Mouse (Mus musculus): Measurements from ENCODE around the gene Irak1.

Gene Irak1

DNA sequence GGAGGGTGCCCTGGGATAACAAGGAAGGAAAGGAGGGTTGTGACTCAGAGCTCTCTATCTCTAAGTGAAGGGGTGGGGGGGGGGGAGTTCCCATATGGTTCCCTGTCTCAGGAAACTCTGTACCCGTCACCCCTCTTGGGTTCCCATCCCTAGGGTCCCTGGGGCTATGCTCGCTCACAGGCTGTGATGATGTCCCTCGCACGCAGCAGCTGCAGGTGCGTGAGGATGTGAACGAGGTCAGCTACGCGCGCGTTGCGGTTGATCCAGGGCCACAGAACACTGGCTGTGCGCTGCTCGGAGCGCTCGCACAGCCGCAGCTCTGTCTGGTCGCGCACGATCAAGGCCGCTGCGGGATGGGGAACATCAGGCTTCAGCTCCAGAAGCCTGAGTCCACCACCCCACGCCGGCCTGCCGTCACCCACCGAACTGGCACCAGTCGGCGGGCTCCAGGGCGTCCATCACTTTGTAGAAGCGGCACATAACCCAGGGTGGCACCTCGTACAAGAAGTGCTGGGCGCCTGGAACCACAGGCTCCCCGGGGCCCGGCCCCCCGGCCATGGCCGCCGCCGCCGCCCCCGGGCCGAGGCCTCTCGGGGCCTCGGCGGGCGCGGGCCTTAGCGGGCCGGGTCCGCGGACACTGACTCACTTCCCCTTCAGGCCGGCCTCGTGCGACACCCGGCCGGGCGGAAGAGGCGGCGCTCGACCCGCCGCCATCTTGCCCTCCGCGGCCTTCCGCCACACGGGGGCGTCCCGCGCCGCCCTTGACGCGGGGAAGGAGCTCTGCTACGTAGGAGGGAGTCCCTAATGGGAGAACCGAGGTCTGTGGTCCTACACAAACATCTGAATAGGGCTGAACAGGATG, at the start of gene Irak1:
Irak1 (minus strand) TSS at position 731 of the 862 bp plus-strand sequence.
- peak; percentile 49 to 68 for DNase-seq (ENCODE audit: low spot score in 2 of 2)

DNA sequence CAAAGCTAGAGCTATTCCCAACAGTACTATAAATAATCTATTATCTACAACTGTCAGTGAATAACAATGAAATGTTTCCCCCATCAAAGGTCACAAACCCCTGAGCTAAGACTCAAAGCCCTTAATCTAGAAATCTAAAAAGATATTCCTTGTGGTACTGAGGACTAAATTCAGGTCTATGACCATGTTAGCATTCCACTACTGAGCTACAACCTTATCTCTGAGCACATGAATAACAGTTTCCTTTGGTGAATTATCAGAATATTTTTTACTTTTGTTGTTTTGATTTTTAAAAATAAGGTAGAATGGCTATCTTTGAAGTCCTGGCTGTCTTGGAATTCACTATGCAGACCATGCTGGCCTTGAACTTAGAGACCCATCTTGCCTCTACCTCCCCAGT, 47.1 kb upstream of the Irak1 start:
- no peak for DNase-seq (ENCODE audit: low spot score in 2 of 2)

DNA sequence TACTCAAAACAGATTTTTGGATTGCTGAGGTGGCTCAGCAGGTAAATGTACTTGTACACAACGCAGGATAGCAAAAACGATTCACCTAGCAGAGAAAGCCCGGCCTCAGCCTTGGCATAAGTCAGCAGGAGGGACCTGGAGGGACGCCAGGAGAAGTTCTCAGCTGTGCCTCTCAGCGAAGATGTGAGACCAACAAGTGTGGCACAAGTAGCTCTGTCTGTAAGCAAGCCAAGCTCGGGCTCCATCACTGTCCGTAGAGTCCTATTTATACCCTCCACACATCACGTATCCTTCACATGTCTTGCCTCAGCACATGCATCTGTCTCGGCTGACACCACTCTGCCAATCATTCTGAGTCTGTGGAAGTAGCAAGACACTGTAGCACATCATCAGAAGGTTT, 44.2 kb upstream of the Irak1 start:
- DNase-seq (ENCODE audit: low spot score in 2 of 2) = no peak

DNA sequence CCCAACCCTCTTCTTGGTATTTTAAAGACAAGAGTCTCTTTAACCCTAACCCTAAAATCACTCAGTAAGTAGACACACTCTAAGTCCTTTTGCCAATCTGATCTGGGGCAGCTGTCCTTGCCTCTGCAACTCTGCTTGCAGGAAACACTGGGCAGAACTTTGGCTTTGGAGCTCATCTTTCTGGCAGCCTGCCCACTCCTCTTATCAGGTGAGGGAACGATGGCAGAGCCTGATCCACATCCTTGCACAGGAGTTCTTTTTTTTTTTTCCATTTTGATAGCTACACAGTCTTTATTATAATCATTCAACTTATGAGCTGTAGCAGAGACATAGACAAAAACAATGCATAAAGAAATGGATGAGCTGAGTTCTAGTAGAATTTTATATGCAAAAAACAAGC, 21.4 kb upstream of the Irak1 start:
- DNase-seq (ENCODE audit: low spot score in 2 of 2) = no peak

DNA sequence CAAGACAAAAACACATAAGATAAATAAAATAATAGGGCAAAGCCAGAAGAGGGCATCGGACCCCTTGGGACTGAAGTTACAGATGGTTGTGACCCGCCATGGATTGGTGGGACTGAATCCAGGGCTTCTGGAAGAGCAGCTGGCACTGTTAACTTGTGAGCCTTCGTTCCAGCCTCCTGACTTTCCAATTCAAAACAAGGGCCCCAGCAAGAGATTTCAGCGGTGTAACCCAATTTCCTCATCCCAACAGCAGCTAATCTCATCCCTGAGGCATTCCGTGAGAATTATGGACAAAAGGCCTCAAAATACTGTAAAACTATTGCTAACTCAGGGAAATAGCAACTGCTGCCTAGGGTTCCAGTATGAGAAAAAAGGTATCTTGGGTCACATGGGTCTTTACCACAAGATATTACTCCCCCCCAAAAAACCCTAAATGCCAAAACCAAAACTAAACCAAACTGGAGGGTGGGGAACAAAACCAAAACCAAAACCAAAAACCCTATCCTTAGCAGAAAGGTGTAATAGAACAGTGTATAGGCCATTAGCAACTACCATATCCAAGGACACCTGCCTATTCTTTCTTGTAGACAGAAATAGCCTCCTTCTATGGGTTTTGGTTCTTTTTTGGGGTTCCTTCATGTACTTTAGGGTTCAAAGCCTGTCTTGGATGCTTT, 14.1 kb upstream of the Irak1 start:
- no peak for DNase-seq (ENCODE audit: low spot score in 2 of 2)

DNA sequence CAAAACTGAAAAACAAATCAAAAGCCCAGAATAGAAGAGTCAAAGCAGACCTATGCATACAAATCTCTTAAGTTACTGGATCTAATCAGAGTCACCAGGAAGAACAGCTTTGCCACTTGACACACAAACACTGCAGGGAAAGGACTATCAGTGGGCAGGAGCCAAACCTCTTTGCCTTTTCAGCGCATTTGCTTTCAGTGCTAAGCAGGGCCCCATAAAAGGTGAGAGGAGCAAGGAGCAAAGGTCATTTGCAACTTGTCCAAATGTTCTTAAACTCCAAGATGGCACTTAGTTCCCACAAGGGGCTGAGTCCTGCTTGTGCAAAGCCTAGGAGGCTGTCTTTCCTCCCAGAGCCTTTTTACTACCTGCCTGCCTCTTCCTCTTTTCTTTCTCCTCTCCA, 6.3 kb upstream of the Irak1 start:
- no peak for DNase-seq (ENCODE audit: low spot score in 2 of 2)

DNA sequence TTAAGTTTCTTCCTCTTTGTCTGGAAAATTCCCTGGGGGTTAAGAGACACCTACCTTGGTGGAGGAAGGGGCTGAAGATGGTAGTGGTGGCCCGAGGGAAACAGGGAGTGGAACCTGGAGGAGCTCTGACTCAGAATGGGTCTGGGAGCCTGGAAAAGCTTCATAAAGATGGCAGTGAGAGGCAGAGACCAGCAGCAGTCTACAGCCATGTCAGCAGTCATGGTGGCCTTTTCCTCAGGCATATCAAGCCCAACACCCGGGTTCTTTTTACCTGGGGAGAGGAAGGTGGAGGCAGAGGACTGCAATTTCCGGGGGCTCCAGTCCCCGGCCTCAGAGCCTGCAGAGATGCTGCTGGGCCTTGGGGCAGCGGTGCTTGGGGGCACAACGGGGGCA, 927 bp downstream of the Irak1 start:
- no peak for DNase-seq (ENCODE audit: low spot score in 2 of 2)

DNA sequence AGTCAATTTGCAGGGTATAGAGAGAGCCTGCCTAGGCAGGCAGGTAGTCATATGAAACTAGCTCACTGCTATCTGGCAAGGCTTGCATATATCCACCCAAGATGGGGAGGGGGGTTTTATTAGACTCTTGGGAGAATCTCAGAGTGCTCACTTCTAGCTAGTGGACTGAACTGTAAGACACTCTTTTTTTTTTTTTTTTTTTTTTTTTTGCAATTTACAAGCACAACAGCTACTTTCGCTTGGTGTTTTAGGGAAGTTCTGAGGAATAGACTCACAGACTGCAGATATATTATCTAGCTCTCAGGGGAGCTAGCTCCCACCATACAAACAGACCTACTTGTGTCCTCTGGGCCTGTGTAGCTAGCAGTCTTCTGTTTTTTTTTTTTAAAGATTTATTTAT, 9.1 kb downstream of the Irak1 start:
- DNase-seq (ENCODE audit: low spot score in 2 of 2) = no peak

DNA sequence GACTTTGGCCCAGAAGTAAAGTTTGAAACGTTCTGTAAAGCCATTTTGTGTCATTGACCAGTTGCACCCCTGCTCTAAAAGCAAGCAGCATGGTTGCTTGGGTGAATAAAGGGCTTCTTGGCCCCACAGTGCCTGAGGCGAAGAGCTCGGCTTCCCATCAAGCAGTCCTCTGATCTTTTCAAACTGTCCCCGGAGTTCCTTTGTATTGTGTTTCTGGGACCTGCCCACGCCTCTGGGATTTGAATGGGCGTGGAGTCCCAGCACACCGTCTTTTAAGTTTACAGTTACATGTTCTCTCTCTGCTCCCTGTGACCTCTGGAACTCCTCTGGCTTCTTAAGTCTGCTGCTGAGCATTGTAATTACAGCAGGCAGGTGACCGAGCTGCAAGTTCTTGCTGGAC, 15.7 kb downstream of the Irak1 start:
- DNase-seq (ENCODE audit: low spot score in 2 of 2) = no peak

DNA sequence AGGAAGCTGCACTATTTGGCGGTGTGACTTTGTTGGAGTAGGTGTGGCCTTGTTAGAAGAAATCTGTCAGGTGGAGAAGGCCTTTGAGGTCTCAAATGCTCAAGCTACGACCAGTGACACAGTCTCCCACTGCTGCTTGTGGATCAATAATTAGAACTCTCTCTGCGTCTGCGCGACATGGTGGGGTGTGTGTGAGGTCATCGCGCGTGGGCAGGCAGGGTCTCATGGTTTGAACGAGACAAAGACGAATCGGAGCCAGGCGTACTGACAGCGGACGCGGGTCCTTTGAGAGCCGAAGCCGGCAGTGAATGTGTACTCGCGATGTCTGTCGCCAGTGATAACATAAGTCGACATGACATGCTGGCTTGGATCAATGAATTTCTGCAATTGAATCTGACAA, 17.3 kb downstream of the Irak1 start:
- no peak for DNase-seq (ENCODE audit: low spot score in 2 of 2)

DNA sequence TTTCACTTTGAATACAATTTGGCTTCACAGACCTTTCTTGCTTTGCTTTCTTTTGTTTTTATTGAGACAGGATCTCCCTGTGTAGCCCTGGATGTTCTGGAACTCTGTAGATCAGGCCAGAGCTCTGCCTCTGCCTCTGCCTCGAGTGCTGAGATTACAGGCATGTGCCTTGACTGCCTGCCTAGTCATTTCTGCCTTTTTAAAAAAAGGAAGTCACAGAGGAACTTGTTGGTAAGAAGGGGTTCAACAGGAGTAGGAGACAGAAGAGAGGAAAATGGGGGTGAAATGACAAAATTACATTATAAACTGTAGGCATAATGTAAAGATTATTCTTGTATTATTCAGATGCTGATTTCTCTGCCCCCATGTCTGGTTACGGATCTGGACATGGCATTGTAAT, 20.1 kb downstream of the Irak1 start:
- DNase-seq (ENCODE audit: low spot score in 2 of 2) = no peak

DNA sequence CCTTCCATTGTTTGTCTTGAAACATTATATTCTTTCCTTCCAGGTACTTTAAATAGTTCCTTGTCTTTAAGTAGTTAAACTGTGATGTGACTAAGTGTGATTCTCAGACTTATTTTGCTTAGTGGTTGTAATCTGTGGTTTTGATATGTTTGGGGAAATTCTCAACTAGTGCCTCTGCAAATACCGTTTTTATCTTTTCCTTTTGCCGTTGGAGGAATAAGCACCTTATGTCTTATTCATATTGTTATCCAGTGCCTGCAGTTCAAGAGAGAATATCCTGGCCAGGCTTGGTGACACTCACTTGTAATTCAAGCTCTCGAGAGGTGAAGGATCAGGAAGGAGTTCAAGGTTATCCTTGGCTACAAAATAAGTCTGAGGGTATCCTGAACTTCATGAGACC, 22.7 kb downstream of the Irak1 start:
- no peak for DNase-seq (ENCODE audit: low spot score in 2 of 2)

DNA sequence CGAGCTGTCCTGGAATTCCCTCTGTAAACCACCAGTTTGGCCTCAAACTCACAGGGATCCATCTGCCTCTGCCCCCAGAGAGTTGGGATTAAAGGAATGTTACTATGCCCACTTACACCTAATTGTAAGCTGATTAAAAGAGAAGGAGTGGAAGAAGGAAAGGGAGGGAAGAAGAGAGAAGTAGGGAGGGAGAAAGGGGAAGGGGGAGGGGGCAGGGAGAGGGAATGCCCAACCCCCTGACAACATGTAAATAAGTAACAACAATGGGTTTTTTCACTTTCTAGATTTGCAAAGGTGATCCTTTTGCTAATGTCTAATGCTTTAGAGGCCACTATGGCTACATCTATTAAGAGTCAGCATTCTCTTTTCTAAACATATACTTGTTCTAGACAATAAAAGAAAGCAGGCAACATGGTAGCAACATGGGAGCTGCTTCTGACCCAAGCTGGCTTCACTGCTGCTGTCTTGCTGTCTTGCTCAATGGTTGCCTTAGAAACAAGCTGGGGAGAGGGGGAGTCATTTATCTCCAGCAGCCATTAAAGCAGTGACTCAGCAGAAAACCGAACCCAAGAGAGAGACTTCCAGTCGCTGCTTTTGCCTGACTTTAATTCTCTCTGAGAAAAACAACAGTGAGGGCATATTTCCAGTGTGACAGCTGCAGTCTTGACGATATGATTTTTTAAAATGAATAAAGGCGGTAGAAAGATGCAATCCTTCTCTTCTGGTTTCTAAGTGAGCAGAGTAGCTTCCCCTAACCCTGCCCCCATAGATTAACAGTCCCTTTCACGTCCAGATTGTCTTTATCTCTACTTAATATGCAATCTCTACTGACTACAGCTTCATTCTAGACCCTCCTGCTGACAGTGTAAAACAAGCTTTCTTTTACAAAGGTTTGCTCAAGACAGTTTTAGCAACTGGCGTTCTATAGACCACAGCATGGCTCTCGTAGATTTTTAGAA, 24.5 kb downstream of the Irak1 start:
- peak in 1 of 2 experiments; percentile 4 for DNase-seq (ENCODE audit: low spot score in 2 of 2)

DNA sequence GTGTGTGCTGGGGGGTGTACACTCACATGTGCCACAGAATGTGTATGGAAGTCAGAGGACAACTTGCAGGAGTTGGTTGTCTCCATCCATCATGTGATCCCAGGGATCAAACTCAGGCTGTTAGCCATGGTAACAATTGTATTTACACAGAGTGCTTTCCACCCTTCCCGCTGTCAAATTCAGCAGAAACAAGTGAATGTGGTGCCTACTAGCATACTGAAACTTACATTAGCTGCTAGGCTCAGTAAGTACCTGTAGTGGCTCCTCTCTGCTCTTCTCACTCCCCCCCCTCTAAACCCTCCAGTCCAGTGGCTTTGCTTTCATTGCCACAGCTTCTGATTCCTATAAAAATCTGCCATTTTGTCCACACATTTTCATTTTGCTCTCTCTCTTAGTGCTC, 45.9 kb downstream of the Irak1 start:
- DNase-seq (ENCODE audit: low spot score in 2 of 2) = no peak

DNA sequence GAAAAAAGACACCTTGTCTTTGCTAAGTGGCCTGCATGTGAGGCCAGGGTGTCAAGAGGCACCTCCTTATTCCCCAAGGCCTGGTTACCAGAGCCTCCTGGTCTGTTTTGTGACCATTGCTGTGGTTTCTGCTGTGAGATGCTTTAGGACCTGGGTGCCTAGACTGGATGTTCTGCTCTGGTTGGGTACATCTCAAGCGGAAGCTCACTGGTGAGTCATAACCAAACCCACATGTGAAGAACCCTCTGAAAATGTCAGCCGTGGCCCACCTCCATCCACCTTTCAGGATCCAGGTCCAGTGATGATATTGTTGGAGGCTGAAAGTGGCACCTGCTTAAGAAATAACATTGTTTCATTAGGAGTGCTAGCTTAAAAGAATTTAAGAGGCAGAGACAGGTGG, 47.4 kb downstream of the Irak1 start:
- no peak for DNase-seq (ENCODE audit: low spot score in 2 of 2)

DNA sequence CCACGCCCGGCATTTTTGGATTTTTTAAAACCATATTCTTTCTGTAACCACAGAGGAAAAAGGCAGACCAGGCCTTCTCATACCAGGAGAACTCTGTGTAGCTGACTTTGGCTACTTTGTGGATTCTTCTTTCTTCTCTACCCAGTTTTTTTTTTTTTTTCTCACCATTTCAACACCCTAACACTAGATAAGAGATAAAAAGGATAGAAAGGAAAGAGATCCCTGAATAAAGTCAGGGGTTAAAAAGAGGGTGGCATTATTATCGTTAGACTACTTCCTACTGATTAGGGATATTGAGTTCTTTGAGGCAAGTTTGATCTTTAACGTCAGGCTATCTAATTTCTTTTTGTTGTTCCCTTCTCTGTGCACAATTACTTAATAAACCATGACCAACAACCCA, 50.9 kb downstream of the Irak1 start:
- no peak for DNase-seq (ENCODE audit: low spot score in 2 of 2)

DNA sequence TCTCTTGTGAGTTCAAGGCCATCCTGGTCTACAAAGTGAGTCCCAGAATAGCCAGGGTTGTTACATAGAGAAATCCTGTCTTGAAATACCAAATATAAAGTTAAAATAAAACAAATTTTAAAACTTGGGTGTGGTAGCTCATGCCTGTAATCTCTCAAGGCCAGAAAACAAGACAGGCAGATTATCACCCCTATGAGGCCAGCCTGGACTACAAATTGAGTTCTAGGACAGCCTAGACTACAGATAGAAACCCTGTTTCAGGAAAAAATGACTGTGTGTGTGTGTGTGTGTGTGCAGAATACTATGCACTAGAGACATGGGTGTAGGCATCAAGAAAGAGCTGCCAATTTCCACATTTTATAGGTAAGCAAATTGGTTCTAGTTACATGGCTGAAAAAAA, 52.9 kb downstream of the Irak1 start:
- DNase-seq (ENCODE audit: low spot score in 2 of 2) = no peak

DNA sequence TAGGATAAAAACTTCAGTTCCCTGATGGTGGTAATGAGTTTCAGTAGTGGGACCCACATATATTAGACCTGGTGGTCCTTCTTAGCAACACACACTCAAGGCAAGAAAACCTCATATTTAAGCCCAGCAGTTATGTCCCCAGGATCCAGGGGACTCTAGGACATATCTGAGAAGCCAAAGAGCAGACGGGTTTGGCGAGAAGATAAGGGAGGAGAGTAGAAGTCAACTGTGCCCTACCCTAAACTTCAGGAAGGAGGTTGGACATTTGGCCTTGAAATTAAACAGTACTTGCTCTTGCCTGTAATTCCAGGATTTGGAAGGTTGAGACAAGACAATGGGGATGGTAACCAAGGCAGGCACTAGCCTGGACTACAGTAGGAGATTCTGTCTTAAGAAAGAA, 54.0 kb downstream of the Irak1 start:
- no peak for DNase-seq (ENCODE audit: low spot score in 2 of 2)

DNA sequence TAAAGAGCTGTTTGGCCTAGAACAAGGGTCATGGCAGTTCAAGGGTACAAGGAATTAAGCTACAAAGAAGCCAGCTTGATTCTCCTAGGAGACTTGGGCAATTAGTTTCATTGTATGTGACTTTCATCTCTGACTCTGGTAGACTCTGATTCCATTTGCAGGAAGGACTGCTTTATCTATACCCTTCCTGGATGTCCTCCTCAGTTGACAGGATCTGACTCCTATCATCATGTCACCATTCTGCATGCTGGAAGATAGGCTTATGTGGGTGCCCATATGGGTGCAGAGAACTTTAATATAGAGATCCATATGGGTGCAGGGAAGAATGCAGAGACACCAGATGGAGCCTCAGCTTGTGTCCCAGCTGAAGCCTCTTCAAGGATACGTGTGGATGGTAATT, 54.6 kb downstream of the Irak1 start:
- no peak for DNase-seq (ENCODE audit: low spot score in 2 of 2)

DNA sequence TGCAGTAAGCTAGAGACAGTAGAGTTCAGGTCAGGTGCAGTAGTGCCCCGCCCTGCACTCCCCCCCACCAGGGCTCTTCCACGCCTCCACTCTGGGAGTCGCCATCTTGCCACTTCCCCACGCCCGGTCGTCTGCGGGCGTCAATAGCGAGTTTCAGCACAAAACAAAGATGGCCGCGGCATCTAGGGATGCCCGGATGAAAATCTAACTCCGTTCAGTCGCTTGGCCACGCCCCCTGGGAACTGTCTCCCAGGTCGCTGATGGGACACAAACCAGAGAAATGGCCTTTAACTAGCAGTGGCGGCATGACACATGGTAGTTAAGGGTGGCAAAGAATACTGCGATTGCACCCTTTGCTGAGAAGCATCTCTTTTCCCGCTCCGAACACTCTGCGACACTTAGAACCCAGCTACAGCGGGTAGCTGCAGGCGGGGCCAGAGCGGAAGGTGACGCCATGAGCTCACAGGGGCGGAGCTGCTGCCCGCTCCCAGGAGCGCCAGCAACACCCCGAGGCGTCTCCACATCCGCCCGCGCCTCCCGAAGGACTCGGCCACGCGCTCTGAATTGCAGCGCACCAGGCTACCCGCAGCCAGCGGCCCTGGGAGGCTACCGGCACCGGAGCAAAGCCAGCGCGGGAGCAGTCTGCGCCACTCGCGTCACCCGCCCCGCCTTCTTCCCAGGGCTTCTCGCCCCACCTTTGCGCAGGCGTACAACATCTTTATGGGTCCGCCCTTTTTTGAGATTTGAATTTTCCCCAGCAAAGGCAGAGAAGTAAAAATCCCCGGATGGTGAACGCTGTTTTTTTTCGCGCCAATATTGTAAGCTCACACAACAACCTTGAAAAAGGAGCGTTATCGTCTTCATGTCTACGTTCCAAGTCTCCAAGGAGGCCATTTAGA, 56.3 kb downstream of the Irak1 start:
- DNase-seq (ENCODE audit: low spot score in 2 of 2) = peak; percentile 80 to 81

All from urinary bladder, adult 18-20 months (tissue).